Mouse (Mus musculus) adrenal gland, adult (tissue): Measurements from ENCODE around the gene C1qtnf3.
A peak's percentile ranks its signal among the peaks of the same experiment; 100 is the strongest.
"Not testable (repeated sequence)": the region's sequence is repeated elsewhere in the genome, so short reads cannot be mapped to it uniquely, and the experiment has no call there.

Source experiments
- DNase-seq, 2 experiments: peaks; one replicate each; pipeline ENCODE4 v3.0.0; 2022 to 2023; ENCODE audit warnings: low spot score in 1 of 2; ENCODE audit not compliant: inconsistent age in 2 of 2

The C1qtnf3 gene

DNA sequence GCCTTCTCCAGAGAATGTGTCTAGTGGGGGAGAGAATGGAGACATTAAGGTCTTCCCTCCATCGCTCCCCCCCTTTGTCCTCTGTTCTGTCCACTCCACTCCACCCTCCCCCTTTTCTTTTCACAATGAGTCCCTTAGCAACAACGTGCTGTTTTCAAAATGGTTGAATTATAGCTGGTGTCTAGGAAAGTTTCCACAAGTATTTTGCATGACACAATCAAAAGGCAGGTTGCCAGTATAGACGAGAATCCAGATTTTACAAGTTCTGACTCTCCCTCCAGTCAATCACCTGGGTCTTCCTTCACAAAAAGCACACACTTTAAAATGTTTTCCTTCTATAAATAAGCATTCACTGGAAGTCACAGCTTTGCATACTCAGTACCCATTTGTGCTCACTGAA is 4.6 kb downstream of the C1qtnf3 start:
- DNase-seq = no peak

DNA sequence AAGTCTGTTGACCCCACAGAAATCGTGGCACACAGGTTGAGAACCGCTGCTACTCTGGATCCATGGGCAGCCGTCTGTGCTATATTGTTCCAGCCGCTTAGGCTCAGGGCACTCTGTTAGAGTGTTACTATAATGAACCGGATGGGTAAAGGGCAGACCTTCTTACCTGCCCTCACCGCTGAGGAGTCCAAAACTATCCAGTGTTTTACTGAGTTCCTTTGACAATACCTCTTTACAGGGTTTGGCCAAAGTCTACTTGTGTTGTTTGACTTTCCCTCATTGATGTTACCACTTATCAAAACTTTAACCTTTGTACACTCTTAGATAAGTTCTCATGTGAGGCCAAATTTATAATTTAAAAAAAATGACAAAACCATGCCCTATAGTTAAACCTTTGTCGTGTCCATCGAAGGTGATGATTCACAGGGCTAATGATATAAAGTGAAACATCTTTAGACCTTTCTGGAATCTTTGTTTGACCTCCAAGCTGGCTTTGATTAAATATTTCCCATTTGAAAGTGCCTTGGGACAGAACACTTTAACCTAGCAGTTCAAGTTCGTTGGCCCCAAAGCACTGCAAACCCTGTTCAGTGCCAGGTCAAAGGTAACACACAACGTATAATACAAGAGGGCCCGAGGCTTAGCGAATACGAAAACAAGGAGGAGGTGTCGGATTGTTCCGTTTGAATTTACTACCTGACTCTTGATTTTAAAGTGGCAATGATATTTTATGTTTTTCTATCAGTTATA is 7.3 kb downstream of the C1qtnf3 start:
- no peak for DNase-seq

DNA sequence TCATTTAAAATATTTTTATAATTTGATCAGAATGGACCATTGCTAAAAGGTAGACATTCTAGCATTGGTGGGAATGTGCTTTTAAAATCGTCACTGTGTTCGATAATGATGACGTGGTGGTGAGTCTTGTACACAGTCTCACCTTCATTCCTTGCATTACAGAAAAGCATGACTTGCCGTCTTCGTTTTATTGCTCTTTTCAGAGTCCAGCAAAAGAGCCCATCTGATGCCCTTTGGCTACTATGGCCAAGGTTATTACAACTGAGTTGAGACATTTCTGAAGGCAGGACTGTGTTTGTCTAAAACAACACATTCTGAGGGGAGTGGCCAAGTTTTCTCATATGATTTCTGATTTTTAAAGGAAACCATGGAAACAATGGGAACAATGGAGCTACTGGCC is 8.1 kb downstream of the C1qtnf3 start:
- DNase-seq = no peak

DNA sequence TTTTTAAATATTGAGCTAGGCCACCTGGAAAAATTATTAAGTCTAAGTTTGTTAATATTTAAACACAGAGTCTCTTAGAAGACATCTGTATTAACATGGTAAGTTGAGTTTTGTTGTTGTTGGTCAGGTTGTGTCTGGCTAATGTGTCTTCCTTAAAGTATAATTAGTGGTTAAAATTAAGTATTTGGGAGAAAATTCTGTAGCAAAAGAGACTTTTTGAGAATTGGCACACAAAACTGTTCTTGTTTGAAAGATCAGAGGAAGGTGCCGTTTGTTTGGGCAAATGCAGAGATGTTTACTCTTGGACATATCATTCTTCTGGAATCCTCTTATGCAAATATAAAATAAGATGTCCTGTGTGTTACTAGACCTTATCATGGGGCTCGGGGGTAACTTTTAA is 10.5 kb downstream of the C1qtnf3 start:
- DNase-seq = no peak

DNA sequence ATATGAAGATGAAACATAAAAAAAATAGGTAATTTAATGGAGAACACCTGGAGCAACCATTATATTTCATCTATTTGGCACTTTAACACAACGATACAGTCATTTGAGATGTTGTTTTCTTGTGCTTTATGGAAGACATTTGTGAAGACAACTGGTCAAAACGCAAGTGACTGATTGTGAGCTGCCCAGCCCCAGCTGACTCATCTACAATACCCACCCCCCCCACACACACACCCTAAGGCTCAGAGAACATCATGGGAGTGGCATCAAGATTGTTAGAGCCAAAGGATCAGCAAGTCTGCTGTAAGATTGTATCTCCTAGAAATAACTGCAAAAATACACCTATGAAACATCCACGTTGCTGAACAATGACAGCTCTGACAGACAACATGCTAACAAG is 17.3 kb downstream of the C1qtnf3 start:
- no peak for DNase-seq

DNA sequence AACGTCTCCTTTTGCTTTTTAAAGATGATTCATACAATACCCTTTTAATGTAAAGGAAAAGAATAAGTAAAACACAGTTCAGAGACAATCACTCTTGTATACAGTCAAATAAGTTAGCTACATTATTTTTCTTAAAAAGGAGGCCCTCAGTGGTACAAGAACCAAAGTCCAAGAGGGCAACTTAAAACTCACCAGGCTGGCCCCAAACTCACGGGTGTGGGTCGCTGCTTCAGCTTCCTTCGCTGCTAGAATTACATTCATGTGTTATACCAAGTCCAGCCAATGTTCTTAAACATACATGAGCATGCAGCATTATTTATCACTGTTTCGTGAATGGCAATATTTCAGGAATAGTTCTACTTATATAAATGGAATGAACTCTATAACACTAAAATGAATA is 18.6 kb downstream of the C1qtnf3 start:
- no peak for DNase-seq

DNA sequence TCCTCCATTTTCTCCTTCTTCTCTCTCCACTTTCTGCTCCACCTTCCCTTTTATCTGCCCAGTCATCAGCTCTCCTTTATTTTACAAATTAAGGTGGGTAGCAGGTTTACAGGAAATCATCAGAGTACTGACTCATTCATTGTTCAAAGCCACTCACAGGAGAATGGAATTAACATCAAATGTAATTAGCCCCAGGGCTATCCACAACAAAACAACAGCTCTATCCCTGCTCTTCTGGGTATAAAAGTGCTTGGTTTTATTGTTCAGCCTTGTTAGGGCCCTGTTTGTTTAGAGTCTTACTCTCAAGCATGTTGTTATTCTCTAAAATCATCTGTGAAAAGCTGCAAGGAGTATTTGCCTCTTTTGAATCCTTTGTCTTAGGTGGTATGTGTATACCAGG is 25.0 kb downstream of the C1qtnf3 start:
- no peak for DNase-seq

DNA sequence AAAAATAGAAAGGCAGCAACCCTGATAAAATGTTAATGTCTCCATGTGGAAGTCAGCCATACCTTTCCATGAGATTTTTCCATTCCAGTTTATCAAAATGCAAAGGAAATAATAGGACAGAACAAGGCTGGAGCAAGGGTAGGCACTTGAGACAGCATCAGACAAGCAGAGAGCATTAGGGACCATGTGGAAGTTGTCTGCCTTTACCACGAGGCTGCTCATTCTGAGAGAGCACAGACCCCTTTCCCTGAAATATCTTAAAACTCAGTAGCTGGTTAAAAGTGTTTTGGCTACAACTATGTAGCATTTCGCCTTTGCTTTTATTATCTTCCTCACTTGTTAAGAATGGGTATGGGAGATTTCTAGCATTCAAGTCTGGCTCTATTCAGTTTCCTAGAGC is 28.6 kb downstream of the C1qtnf3 start:
- DNase-seq = no peak

DNA sequence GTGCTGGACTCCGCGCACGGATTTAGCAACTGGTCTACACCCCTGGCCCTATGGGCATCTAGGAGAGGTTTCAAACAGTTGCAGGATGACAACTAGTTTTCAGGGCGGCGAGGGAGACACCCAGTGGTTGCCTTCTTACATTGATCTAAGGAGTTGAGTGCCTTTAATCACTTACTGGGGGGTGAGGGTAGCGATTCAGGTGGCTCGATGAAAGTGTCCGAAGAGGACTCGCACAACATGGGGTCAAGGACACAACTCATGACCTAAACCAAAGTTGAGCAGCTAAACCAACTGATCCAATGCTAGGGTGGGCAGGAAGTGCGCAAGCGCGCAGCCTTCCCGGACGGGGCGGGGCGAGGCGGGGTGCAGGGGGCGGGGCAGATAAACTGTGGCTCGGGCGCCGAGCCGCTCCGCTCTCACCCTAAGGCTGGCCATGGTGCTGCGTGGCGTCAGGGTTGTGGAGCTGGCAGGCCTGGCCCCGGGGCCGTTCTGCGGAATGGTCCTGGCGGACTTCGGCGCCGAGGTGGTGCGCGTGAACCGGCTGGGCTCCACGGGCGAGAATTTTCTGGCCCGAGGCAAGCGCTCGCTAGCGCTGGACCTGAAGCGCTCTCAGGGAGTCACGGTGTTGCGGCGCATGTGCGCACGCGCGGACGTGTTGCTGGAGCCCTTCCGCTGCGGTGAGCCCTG is 29.4 kb downstream of the C1qtnf3 start, which contains the start of gene Amacr:
Gene Amacr, plus strand, starts transcription at position 380 of the 687 bp plus-strand sequence.
- peak; percentile 92 to 98 for DNase-seq

DNA sequence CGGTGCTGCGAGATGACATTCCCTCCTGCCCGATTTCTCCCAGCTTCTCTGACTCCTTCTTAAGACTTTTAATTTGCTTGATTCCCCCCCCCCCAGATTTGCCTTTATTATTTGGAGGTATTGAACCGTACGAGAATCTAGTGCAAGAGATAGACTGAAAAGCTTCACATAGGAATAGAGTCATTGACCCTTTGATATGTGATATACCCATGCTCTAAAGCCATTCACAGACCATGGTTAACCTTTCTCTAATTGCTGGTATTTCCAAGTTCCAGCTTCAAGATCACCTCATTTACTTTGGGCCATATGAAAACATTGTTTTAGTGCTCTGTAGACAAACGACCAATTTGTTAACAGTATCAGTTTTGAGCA is 29.9 kb downstream of the C1qtnf3 start:
- DNase-seq = no peak

DNA sequence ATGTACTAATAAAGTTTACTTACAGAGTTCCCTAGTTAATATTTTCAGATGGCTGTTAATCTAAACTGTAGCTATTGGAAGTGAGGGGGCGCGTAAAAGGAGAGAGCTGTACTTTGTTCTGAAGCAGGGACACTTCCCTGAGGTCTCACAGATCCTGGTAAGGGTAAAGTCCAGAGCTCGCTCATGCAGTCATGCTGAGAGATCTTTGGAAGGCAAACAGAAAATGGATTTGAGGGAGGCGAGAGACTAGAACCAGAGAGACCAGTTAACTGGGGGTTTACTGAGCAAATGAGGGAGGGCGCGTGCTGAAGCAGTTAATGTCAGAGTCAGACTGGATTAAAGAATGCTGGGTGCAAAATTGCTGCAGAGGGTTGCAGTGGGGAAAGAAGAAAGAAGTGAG is 33.6 kb downstream of the C1qtnf3 start:
- DNase-seq = no peak

DNA sequence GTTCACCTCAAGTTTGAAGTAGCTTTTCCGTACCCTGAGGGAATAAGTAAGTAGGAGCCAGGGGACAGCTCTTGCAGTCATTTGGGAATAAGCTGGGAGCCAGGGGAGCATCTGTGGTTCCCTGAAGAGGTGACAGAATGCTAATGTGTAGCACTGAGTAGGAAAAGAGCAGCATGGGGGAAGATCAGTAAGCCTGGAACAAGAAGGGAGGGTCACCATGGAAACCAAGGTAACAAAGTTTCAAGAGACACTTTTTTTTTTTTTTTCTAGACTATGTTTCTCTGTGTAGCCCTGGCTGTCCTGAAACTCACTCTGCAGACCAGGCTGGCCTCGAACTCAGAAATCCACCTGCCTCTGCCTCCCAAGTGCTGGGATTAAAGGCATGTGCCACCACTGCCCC is 34.3 kb downstream of the C1qtnf3 start:
- DNase-seq = not testable (repeated sequence)

DNA sequence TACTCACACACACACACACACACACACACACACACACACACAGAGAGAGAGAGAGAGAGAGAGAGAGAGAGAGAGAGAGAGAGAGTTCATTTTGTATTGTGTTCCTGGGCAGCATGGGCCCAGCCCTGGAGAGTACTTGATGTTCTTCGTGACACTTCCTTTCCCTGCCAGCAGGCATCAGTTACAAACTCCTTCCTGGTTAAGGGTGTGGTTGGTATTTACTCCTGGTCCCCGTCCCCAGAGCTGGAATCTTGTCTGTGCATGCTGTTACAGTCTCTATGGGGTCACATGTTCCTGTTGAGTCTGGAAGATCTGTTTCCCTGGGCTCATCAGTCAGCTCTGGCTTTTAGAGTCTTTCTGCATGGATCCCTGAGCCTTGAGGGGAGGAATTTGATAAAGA is 38.3 kb downstream of the C1qtnf3 start:
- no peak for DNase-seq

DNA sequence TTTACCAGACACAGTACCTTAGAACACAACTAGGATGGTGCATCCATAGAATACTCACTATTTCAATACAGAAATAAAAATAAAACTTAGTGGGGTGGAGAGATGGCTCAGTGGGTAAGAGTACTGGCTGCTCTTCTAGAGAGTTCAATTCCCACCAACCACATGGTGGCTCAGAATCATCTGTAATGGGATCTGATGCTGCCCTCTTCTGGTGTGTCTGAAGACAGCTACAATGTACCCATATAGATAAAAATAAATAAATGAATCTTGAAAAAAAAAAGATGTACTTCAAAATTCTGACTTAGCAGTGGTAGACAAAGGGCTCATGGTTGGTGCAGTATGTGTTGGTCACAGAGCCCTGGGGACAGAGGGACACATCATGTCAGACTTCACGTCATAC is 39.4 kb downstream of the C1qtnf3 start:
- no peak for DNase-seq

DNA sequence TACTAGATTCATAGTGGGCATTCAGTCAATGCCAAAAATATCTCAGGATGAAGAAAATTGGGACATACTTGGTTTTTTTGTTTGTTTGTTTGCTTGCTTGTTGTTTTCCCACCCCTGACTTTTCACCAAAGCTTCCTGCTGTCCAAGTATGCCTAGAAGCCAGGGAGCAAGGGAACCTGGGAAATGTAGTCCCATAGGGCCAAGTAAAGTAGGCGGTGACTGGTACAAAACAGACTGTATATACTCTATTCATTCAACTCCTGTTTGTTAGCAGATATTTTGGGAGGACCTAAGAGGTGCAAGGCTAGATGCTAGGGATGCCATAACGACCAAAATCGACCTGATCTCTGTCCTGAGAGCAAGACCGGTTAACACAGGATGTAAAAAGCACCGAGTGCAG is 47.7 kb downstream of the C1qtnf3 start:
- DNase-seq = no peak

DNA sequence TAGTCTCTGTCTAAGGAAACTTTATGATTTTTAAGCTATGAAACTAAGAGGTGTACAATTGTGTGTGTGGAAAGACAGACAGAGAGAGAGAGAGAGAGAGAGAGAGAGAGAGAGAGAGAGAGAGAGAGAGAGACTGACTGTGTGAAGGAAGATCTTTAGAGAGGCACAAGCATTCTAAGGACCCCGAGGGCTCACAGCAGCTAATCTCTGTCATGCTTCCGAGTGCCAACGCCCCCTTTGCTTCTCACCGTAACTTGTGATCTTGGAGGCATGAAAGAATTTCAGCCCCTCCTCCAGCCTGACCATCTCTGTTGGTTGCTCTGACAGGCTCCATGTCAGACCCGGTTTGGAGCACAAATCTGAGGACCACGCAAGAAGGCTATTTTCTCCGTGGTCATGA is 48.3 kb downstream of the C1qtnf3 start, which contains the start of gene Slc45a2:
Gene Slc45a2, plus strand, starts transcription at position 301 of the 400 bp plus-strand sequence.
- no peak for DNase-seq

DNA sequence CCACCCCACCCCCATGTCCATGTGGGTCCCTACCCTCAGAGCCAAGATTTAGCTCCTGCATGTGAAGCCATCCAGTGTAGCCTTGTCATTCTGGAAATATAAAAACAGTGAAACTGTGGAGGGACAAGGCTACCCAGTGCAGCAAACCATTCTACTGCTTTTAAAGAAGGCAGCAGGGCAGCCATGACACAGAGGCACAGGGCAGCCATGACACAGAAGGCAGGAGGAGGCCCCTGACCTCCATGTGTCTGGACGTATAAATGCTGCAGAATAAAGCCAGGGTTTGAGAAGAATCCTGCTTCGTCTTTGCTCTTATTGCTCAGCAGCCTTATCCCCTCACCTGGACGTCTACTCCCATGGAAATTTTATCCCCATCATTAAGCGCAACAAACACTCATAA is 51.7 kb downstream of the C1qtnf3 start:
- no peak for DNase-seq

DNA sequence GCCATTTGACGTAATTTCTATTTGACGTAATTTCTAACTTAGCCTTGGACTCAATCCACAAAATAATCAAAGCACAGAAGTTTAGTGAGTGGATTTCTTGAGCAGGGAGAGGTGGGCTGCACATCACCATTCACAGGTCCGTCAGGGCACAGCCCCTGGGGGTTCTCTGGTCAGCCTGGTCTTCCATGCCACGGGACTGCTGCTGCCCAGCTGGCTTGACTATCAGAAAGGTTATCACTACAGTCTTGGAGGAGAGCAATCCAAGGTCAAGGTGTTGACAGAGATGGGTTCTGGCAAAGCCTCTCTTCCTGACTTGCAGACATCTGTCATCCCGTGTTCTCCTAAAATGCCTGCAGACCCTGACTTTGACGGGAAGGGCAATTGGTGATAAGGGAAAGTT is 52.5 kb downstream of the C1qtnf3 start:
- no peak for DNase-seq

DNA sequence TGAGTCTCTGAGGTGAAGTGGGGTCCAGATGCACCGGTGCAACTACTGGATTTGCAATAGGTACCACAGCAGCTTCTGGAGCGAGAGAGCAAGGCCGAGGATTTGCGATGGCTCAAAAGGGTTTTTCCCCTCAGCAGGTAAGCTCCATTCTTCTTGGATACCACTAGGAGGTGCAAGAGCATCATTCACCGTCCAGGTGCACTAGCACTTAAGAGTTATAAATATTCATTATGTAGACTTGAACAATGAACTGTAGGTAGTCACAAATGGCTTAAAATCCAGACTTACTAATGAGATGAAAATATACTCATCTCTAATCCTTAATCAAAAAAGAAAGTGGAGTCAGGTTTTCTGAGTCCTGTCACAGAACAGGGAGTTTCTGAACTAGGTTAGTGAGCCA is 56.6 kb downstream of the C1qtnf3 start:
- no peak for DNase-seq

DNA sequence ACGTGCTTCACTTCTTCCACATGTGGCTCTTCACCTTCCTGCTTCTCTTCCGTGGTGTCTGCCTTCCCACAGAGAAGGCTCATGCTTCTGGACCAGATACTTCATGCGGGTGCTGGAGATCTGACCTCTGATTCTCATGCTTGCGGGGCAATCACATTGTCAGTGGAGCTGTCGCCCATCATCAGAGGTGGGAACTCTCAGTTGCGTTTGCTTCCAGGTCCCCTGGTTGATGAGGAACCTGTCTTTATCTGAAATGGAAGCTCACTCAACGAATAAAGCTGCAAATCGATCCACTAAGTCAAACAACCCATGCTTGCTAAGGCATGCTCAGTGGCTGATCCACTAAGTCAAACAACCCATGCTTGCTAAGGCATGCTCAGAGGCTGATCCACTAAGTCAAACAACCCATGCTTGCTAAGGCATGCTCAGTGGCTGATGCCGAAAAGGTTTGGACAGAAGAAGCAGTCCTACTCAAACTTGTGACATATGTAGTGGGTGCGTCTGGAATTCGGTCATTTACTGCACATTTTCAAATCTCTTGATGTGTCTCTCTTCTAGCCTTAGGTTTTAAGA is 58.9 kb downstream of the C1qtnf3 start:
- DNase-seq = no peak

DNA sequence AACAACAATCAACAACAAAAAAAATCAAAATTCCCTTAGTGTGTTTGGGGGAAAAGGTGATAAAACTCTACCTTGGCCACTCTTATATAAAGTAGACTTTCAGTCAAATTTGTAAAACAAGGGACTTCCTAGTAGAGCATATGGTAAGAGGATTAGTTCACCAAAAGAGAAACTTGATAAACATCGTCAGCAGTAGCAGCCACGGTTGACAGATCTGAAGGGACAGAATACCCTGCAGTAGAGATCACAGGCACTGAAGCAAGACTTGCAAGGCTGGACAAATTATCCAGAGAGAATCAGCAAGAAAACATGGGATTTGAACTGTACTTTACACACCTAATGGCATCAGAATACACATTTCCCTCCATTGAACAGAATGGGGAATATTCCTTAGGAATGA is 62.8 kb downstream of the C1qtnf3 start:
- no peak for DNase-seq

DNA sequence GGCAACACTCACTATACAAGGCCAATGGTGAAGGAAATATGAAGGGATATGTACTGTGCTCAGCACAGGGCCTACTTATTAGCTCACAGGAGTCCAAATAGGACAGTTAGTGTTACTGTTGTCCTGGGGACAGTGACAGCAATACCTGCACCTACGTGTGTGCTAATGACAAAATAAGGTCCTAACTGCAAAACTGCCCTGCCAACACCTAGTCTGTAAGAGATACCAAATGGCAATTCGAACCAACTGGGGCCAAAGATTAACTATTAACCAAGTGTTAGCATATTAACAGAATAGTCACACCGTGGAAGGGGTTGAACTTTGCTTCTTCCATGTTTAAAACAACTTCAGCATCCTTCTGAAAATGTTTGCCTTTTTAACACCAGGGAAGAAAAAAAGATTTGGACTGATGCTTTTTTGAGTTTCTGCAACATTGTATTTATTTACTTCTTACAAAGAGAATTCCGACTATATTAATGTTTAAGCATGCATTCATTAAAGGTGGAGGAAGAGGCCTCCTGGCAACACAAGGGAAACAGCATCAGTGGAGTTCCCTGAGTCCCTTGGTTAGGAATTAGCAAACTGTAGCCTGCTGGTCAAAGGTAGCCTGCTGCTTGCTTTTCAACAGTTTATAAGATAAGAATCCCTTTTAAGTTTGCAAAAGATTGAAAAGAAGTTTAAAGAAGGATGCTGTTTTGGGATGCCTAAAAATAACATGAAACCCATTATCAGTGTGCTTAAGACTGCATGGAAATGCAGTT is 74.8 kb downstream of the C1qtnf3 start:
- no peak for DNase-seq
